Mouse (Mus musculus): Measurements from ENCODE around the gene Gm1140. TPM values are rescaled to one million over a fixed set of nuclear protein-coding genes. Genes with fewer than 3 reads are reported as not detected.
"Not testable (repeated sequence)": the region's sequence is repeated elsewhere in the genome, so short reads cannot be mapped to it uniquely, and the experiment has no call there.

Gene Gm1140
- total RNA-seq (2021) = not detected
- long read RNA-seq, experiment 1 = 0 reads
- long read RNA-seq, experiment 2 = 0 reads

- DNase-seq (ENCODE audit: low spot score in 2 of 2) = not testable (repeated sequence)
Observed at GRCm38 (mm10) chrX:67693462-67693861, at the start of gene Gm1140. Gm1140 (minus strand) TSS chrX:67693562.

- not testable (repeated sequence) for DNase-seq (ENCODE audit: low spot score in 2 of 2)
Observed at GRCm38 (mm10) chrX:67695398-67695797, 2.0 kb upstream of the Gm1140 start, which contains the start of gene Gm14692. Gm14692 (plus strand) TSS chrX:67695698.

Other genes with a start within 250 kb of the Gm1140 start
- gene Gm14692, start 2.1 kb upstream of the Gm1140 start, total RNA-seq (2021) = not detected
- not detected for gene 4933436I01Rik, start 227.9 kb upstream of the Gm1140 start, total RNA-seq (2021)

All from adrenal gland, postnatal 4 days (tissue).